Mouse (Mus musculus): Measurements from ENCODE around the gene Cdh13. TPM values are rescaled to one million over a fixed set of nuclear protein-coding genes. Genes with fewer than 3 reads are reported as not detected.

Gene Cdh13
- polyA plus RNA-seq, 1 experiment, result 56.6 TPM

DNA sequence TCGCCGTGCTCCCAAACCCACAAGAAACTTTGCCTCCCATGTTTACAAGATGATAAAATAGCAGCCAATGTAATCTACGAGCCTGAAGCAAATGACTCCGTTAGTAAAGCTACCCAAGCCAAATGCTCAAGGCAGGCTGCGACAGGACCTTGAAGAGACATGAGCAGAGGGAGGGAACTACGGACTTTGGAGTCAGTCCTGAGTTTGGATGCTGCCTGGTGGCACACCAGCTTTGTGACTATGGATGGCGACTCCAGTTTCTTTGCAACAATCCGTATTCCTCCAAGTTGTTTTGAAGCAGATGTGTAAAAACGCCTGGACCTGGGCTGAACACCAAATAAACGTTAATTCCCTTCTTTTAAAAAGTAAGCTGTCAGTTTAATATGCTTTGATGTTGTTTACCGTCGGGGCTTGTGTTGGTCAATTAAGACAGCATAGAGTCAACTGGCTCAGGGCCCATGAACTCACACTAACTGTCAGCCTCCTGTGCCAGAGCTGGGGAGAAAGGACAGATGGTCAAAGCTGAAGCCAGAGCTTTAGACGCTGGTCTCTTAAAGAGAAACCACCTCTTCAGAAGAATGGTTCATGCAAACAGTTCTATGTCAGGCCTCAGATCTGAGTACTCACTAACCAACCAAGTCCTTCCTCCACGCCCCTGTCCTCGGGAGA, 678.5 kb downstream of the Cdh13 start:
- no peak overlapping the region for H3ac ChIP-seq (ENCODE audit: control insufficient read depth, insufficient read length)
- H3K79me2 ChIP-seq (ENCODE audit: control insufficient read depth, insufficient read depth), result no peaks in the 10 kb centered on the region
- TF ChIP-seq SRF (IDR thresholded peaks at IDR 0.05; ENCODE audit: control insufficient read depth, insufficient read length, low read depth) (no peak), MYOG (IDR thresholded peaks at IDR 0.05; ENCODE audit: control insufficient read depth in 1 of 3, insufficient read depth in 1 of 3, insufficient read length in 2 of 3, low read depth in 2 of 3) (no peak), POLR2A (IDR thresholded peaks at IDR 0.05; ENCODE audit: insufficient read length, low read depth) (no peak), REST (IDR thresholded peaks at IDR 0.05; ENCODE audit: insufficient read depth, insufficient read length) (no peak), USF1 (IDR thresholded peaks at IDR 0.05; ENCODE audit: low read depth) (no peak), TCF3 (IDR thresholded peaks at IDR 0.05; ENCODE audit: insufficient read length, low read depth) (no peak), MAX (IDR thresholded peaks at IDR 0.05; ENCODE audit: low read depth) (no peak), CEBPB (IDR thresholded peaks at IDR 0.05; ENCODE audit: insufficient read depth, poor library complexity, severe bottlenecking) (no peak), POLR2AphosphoS2 (IDR thresholded peaks at IDR 0.05; ENCODE audit: insufficient read length, low read depth) (no peak), E2F4 (IDR thresholded peaks at IDR 0.05; ENCODE audit: insufficient read depth) (no peak), MYOD1 (IDR thresholded peaks at IDR 0.05; ENCODE audit: control insufficient read depth in 1 of 3, insufficient read length in 2 of 3, low read depth in 2 of 3) (no peak), TCF12 (IDR thresholded peaks at IDR 0.05; ENCODE audit: insufficient read depth, poor library complexity, severe bottlenecking) (no peak)
- no peak overlapping the region for H3K4me2 ChIP-seq (ENCODE audit: low read depth)
- no peak overlapping the region for H3K4me3 ChIP-seq
- no peaks in the 10 kb centered on the region for H3K36me3 ChIP-seq (ENCODE audit: control insufficient read depth, insufficient read depth)
- no peaks in the 10 kb centered on the region for H3K27me3 ChIP-seq (ENCODE audit: control insufficient read depth, insufficient read depth, insufficient read length)

- Histone ChIP-seq H3K4me3 (no peak overlapping the region), H3K27me3 (ENCODE audit: control insufficient read depth, insufficient read depth, insufficient read length) (no peaks in the 10 kb centered on the region), H3K36me3 (ENCODE audit: control insufficient read depth, insufficient read depth) (no peaks in the 10 kb centered on the region), H3K4me2 (ENCODE audit: low read depth) (no peak overlapping the region), H3K79me2 (ENCODE audit: control insufficient read depth, insufficient read depth) (no peaks in the 10 kb centered on the region), H3ac (ENCODE audit: control insufficient read depth, insufficient read length) (no peak overlapping the region)
- TF ChIP-seq E2F4 (IDR thresholded peaks at IDR 0.05; ENCODE audit: insufficient read depth) (no peak), USF1 (IDR thresholded peaks at IDR 0.05; ENCODE audit: low read depth) (no peak), MYOD1 (IDR thresholded peaks at IDR 0.05; ENCODE audit: control insufficient read depth in 1 of 3, insufficient read length in 2 of 3, low read depth in 2 of 3) (no peak), MAX (IDR thresholded peaks at IDR 0.05; ENCODE audit: low read depth) (no peak), REST (IDR thresholded peaks at IDR 0.05; ENCODE audit: insufficient read depth, insufficient read length) (no peak), TCF3 (IDR thresholded peaks at IDR 0.05; ENCODE audit: insufficient read length, low read depth) (no peak), POLR2A (IDR thresholded peaks at IDR 0.05; ENCODE audit: insufficient read length, low read depth) (no peak)
These were observed 681.7 kb downstream of the Cdh13 start for GRCm38 (mm10) chr8:118965101-118965840.

DNA sequence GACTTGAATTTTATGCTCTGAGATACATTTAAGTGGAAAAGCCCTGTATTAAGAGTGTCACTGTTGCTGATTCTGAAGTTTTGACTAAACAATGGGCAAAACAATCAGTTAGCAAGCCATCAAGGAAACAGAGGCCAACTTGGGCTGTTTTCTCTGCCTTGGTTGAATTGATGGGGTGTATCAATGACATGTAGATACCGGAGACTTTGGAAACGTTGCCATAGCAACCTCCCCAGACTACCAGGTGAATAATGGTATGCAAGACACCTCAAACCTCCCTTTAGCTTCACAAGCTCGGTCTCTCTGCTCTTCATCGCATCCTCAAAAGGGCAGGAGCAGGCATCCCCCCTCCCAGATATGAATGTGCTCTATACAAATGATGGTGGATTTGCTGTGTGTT, 685.4 kb downstream of the Cdh13 start:
- H3K27me3 ChIP-seq (ENCODE audit: control insufficient read depth, insufficient read depth, insufficient read length), result no peaks in the 10 kb centered on the region
- H3ac ChIP-seq (ENCODE audit: control insufficient read depth, insufficient read length), result no peak overlapping the region
- no peak for TF ChIP-seq E2F4 (IDR thresholded peaks at IDR 0.05; ENCODE audit: insufficient read depth)
- TF ChIP-seq MAX (IDR thresholded peaks at IDR 0.05; ENCODE audit: low read depth), result no peak
- no peak for TF ChIP-seq POLR2A (IDR thresholded peaks at IDR 0.05; ENCODE audit: insufficient read length, low read depth)
- no peak for TF ChIP-seq REST (IDR thresholded peaks at IDR 0.05; ENCODE audit: insufficient read depth, insufficient read length)
- TF ChIP-seq TCF12 (IDR thresholded peaks at IDR 0.05; ENCODE audit: insufficient read depth, poor library complexity, severe bottlenecking), result no peak
- no peak for TF ChIP-seq TCF3 (IDR thresholded peaks at IDR 0.05; ENCODE audit: insufficient read length, low read depth)
- H3K4me3 ChIP-seq, result no peak overlapping the region
- no peak overlapping the region for H3K4me2 ChIP-seq (ENCODE audit: low read depth)
- H3K79me2 ChIP-seq (ENCODE audit: control insufficient read depth, insufficient read depth), result no peaks in the 10 kb centered on the region
- no peaks in the 10 kb centered on the region for H3K36me3 ChIP-seq (ENCODE audit: control insufficient read depth, insufficient read depth)

- Histone ChIP-seq H3K27me3 (ENCODE audit: control insufficient read depth, insufficient read depth, insufficient read length) (no peaks in the 10 kb centered on the region), H3K79me2 (ENCODE audit: control insufficient read depth, insufficient read depth) (no peaks in the 10 kb centered on the region), H3ac (ENCODE audit: control insufficient read depth, insufficient read length) (no peak overlapping the region), H3K4me3 (no peak overlapping the region), H3K4me2 (ENCODE audit: low read depth) (no peak overlapping the region), H3K36me3 (ENCODE audit: control insufficient read depth, insufficient read depth) (no peaks in the 10 kb centered on the region)
- TF ChIP-seq TCF3 (IDR thresholded peaks at IDR 0.05; ENCODE audit: insufficient read length, low read depth) (no peak), REST (IDR thresholded peaks at IDR 0.05; ENCODE audit: insufficient read depth, insufficient read length) (no peak), POLR2A (IDR thresholded peaks at IDR 0.05; ENCODE audit: insufficient read length, low read depth) (no peak), TCF12 (IDR thresholded peaks at IDR 0.05; ENCODE audit: insufficient read depth, poor library complexity, severe bottlenecking) (no peak), MYOG (IDR thresholded peaks at IDR 0.05; ENCODE audit: control insufficient read depth in 1 of 3, insufficient read depth in 1 of 3, insufficient read length in 2 of 3, low read depth in 2 of 3) (no peak), SRF (IDR thresholded peaks at IDR 0.05; ENCODE audit: control insufficient read depth, insufficient read length, low read depth) (no peak)
These were observed 696.3 kb downstream of the Cdh13 start for GRCm38 (mm10) chr8:118979800-118980199.

- Histone ChIP-seq H3K4me3 (no peak overlapping the region), H3K36me3 (ENCODE audit: control insufficient read depth, insufficient read depth) (no peaks in the 10 kb centered on the region), H3K79me2 (ENCODE audit: control insufficient read depth, insufficient read depth) (no peaks in the 10 kb centered on the region), H3K27me3 (ENCODE audit: control insufficient read depth, insufficient read depth, insufficient read length) (no peaks in the 10 kb centered on the region), H3ac (ENCODE audit: control insufficient read depth, insufficient read length) (no peak overlapping the region), H3K4me2 (ENCODE audit: low read depth) (no peak overlapping the region)
- TF ChIP-seq MYOD1 (IDR thresholded peaks at IDR 0.05; ENCODE audit: control insufficient read depth in 1 of 3, insufficient read length in 2 of 3, low read depth in 2 of 3) (peak in 1 of 3 experiments; percentile 65), MYOG (IDR thresholded peaks at IDR 0.05; ENCODE audit: control insufficient read depth in 1 of 3, insufficient read depth in 1 of 3, insufficient read length in 2 of 3, low read depth in 2 of 3) (peak in 1 of 3 experiments; percentile 56), REST (IDR thresholded peaks at IDR 0.05; ENCODE audit: insufficient read depth, insufficient read length) (no peak)
These were observed 700.2 kb downstream of the Cdh13 start for GRCm38 (mm10) chr8:118983724-118984123.

Measured in myocyte (in vitro differentiated cells).